Mouse (Mus musculus) ES-E14 (cell line): ENCODE measurements around the gene Ttc41. TPM values are rescaled to one million over a fixed set of nuclear protein-coding genes. Genes with fewer than 3 reads are reported as not detected.

Source experiments
- DNase-seq: peaks from one replicate; pipeline ENCODE4 v3.0.0-alpha.2; 2013; ENCODE audit warnings: low read depth, low spot score
- H3K27ac ChIP-seq: 2 replicates; pipeline ENCODE4 v1.5.1; 2012; ENCODE audit warnings: low read depth, mild to moderate bottlenecking, low read length, moderate library complexity, mixed read lengths; ENCODE audit not compliant: poor library complexity, insufficient read depth, severe bottlenecking
- H3K36me3 ChIP-seq: 2 replicates; pipeline ENCODE4 v1.6.1; 2012; ENCODE audit warnings: mild to moderate bottlenecking, low read length, moderate library complexity, mixed read lengths; ENCODE audit not compliant: control insufficient read depth, poor library complexity, insufficient read depth, severe bottlenecking
- H3K4me1 ChIP-seq, 2 experiments: fragments of 150-350 bp in 1 of 2; sonication (generic) in 1 of 2; 2 replicates each; pipeline ENCODE4 v1.6.1; 2012; ENCODE audit warnings: low read length in 2 of 2, mild to moderate bottlenecking in 1 of 2, mixed read lengths in 1 of 2; ENCODE audit not compliant: control insufficient read depth in 2 of 2, insufficient read depth in 2 of 2, poor library complexity in 1 of 2
- H3K4me3 ChIP-seq, 2 experiments: fragments of 150-350 bp in 1 of 2; sonication (generic) in 1 of 2; 2 replicates each; pipeline ENCODE4 v1.5.1; 2012; ENCODE audit warnings: low read length in 2 of 2, low read depth in 1 of 2, mild to moderate bottlenecking in 1 of 2, mixed read lengths in 1 of 2; ENCODE audit not compliant: insufficient read depth in 1 of 2, poor library complexity in 1 of 2, severe bottlenecking in 1 of 2
- H3K9ac ChIP-seq: 2 replicates; pipeline ENCODE4 v1.6.1; 2012; ENCODE audit warnings: low read depth, mild to moderate bottlenecking, low read length, mixed read lengths; ENCODE audit not compliant: poor library complexity, insufficient read depth, severe bottlenecking
- H3K9me3 ChIP-seq: fragments of 150-350 bp; sonication (generic); 2 replicates; pipeline ENCODE4 v1.6.1; 2012; ENCODE audit warnings: low read depth, mild to moderate bottlenecking, low read length; ENCODE audit not compliant: control insufficient read depth, insufficient read depth
- CHD2 ChIP-seq: IDR thresholded peaks from 2 replicates; pipeline ENCODE4 v1.6.1; 2014; ENCODE audit warnings: mild to moderate bottlenecking, low read depth, low read length, inconsistent platforms
- HCFC1 ChIP-seq: IDR thresholded peaks from 2 replicates; pipeline ENCODE4 v1.6.1; 2012; ENCODE audit warnings: low read length, inconsistent platforms, borderline replicate concordance; ENCODE audit not compliant: insufficient read depth
- MAFK ChIP-seq: IDR thresholded peaks from 2 replicates; pipeline ENCODE4 v1.6.1; 2014; ENCODE audit warnings: mild to moderate bottlenecking, low read depth, low read length, inconsistent platforms; ENCODE audit not compliant: insufficient read depth
- ZC3H11A ChIP-seq: IDR thresholded peaks from 2 replicates; pipeline ENCODE4 v1.6.1; 2012; ENCODE audit warnings: low read depth, mild to moderate bottlenecking, inconsistent platforms, low read length, borderline replicate concordance
- ZNF384 ChIP-seq: IDR thresholded peaks from 2 replicates; pipeline ENCODE4 v1.6.1; 2012; ENCODE audit warnings: low read depth, low read length, inconsistent platforms
- in situ Hi-C, 2 experiments: fragments of 600-800 bp; cut with MboI; formaldehyde crosslinking; loops; one replicate each; pipeline ENCODE4 v1.15.1; 2025; ENCODE audit warnings: low sequenced_read_pairs in 2 of 2, inconsistent platforms in 1 of 2; ENCODE audit not compliant: unreplicated experiment in 2 of 2
- total RNA-seq: library from RNA; depleted of rRNA; stranded (reverse); fragments of 300-350 nt; gene quantifications from 2 replicates; pipeline ENCODE4 v1.2.3, GENCODE M21; 2012

The Ttc41 gene
- total RNA-seq, 1 experiment, result 1.6 TPM

DNA sequence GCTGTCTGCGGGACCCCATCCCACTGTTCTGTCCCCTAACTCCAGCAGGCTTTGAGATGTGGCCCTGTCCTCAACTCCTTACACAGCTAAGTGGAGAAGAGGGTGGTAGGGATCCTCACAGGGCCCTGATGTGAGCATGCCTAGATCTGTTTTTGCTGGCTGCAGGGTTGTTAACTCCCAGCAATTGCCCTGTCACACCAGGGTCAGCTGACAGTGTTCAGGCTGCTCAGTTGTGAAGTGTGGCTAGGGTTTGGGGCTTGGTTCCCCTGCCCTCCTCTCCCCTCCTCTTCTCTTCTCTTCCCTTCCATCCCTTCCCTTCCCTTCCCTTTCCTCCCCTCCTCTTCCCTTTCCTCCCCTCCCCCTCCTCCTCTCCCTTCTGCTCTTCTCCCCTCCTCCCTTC lies 55.6 kb downstream of the Ttc41 start:
- Histone ChIP-seq H3K9ac (no peak overlapping the region), H3K4me1 (peaks cover 0 to 15% of the 10 kb centered on the region in 2 experiments; a peak in 2 of 4 replicates), H3K9me3 (no peaks in the 10 kb centered on the region), H3K27ac (no peak overlapping the region), H3K36me3 (no peaks in the 10 kb centered on the region), H3K4me3 (no peak overlapping the region)
- in situ Hi-C loops, result no loop called here
- TF ChIP-seq MAFK (no peak), HCFC1 (no peak), ZC3H11A (no peak), CHD2 (no peak), ZNF384 (no peak)
- DNase-seq, result no peak

DNA sequence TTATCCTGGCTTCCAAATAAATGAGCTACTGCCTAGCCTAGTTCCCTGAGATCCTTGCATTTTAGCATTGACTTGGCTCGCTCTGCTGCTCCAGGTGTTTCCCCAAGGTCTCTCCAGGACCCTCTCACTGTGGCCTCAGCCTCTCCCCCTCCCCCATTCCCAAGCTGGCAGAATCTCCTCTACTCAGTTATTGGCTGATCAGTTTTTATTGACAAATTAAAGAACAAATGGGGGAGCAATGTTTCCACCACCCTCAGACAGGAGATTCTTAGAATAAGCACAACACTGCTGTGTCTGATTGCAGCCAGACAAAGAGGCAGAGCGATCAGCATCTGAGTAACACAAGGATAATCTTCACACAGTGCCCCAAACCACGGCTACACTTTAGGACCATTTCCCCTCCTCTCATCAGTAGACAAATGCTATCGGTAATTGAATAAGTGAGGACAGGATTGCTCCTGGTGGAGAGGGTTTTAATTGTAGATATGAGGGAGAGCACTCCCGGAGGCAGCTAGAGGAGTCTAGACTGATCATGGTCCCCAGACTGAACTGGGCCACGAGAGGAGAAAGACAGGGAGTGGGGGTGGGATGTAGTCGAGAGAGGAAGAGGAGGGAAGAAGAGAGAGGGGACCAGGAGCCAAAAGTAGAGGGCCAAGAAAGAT lies 56.2 kb downstream of the Ttc41 start:
- in situ Hi-C loops, result no loop called here
- Histone ChIP-seq H3K9ac (no peak overlapping the region; the same call in 1 of the 2 replicates), H3K9me3 (no peaks in the 10 kb centered on the region), H3K36me3 (no peaks in the 10 kb centered on the region), H3K27ac (no peak overlapping the region), H3K4me1 (peaks cover 0 to 15% of the 10 kb centered on the region in 2 experiments; a peak in 2 of 4 replicates), H3K4me3 (no peak overlapping the region)
- TF ChIP-seq MAFK, result no peak
- no peak for DNase-seq

DNA sequence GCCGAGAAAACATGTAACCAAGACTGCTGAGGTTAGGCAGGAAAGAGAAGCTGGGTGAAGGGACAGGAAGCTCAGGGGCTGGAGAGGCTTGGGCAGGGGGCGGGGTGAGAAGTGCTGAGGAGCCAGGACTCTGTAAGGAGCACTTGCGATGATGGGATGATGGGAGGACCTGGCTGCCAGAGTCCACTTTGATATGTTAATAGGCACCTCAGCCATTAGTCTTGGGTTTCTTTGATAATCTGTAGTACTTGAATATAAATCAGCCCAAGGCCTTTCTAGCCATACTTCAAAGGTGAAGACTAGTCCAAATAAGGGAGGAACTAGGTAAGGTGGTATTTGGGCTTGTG lies 56.7 kb downstream of the Ttc41 start:
- TF ChIP-seq ZNF384 (no peak), MAFK (no peak), ZC3H11A (no peak), CHD2 (no peak), HCFC1 (no peak)
- in situ Hi-C loops, result no loop called here
- Histone ChIP-seq H3K4me3 (no peak overlapping the region), H3K4me1 (peaks cover 0 to 15% of the 10 kb centered on the region in 2 experiments; a peak in 2 of 4 replicates), H3K9ac (no peak overlapping the region), H3K36me3 (no peaks in the 10 kb centered on the region), H3K27ac (no peak overlapping the region), H3K9me3 (no peaks in the 10 kb centered on the region)
- no peak for DNase-seq

DNA sequence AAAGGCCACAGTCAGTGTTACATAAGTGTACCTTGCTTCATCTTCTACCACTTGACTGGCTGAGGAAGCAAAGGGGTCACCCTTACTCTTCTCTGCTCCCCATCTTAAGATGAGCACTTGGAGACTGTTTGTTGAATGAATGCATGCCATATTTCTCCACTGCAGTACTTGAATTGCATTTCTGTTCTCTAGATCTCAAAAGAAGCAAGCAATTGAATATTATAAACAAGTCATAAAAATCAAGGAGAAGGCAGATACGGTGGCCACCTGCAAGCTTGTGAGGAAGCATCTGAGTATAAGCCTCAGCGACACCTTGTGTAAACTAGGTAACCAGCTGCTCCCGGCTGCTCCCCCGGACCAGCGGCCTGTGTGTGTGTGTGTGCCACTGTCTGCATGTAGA lies 58.1 kb downstream of the Ttc41 start, which contains the start of gene Gm49358:
TSS of gene Gm49358 (plus strand) at position 301 of the 400 bp plus-strand sequence.
- Histone ChIP-seq H3K36me3 (no peaks in the 10 kb centered on the region), H3K27ac (no peak within 1 kb of the TSS), H3K9ac (no peak within 1 kb of the TSS), H3K9me3 (no peaks in the 10 kb centered on the region), H3K4me3 (no peak within 1 kb of the TSS), H3K4me1 (peaks cover 0 to 15% of the 10 kb centered on the region in 2 experiments; a peak in 2 of 4 replicates)
- no peak for DNase-seq
- TF ChIP-seq CHD2 (no peak), ZNF384 (no peak), HCFC1 (no peak), MAFK (no peak)
- in situ Hi-C loops, result no loop called here

DNA sequence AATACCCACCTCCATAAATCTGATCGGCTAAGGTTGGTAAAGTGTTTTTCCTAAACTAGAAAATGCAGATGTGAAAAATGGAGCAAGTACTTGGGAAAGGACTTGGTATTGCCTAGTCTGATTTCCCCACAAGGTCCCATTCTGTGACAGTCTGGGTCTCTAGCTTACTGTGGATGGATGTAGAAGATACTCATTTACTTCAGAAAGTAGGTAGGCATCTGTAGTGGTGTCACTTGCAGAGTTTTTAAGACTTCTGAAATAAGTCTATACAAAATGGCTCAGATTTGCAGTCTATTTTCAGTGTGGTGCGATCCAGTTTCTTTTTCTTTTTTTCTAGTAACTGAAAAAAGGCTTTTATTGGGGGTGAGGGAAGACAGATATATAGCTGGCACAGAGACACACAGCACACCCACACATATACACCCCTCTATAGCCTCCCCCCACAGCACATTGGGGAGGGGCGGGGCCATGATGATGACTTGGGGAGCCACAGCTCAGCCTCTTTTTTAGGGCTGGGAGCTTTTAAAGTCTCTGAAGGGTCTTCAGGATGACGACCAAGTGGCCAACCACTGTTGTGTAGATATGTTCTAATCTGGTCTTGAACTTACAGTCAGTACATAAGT lies 59.8 kb downstream of the Ttc41 start:
- no peak overlapping the region for H3K27ac ChIP-seq
- H3K9ac ChIP-seq, result no peak overlapping the region
- no peak for TF ChIP-seq HCFC1
- no peak for TF ChIP-seq ZNF384
- TF ChIP-seq MAFK, result no peak
- no peak for TF ChIP-seq ZC3H11A
- no peak for TF ChIP-seq CHD2
- no peaks in the 10 kb centered on the region for H3K9me3 ChIP-seq
- H3K4me1 ChIP-seq, result peaks cover 3 to 28% of the 10 kb centered on the region in 2 experiments
- no peak overlapping the region for H3K4me3 ChIP-seq
- in situ Hi-C loops, result no loop called here
- no peaks in the 10 kb centered on the region for H3K36me3 ChIP-seq
- no peak for DNase-seq
